Mouse (Mus musculus) ES-Bruce4 (cell line): ENCODE measurements at regions not wholly inside any gene's neighbourhood (a gene's known extent, or its start where the extent isn't known, plus 50 kb on each side); places are given as distances from the start of the nearest gene placed in this dataset.

Experiments used
- H3K27ac ChIP-seq: 2 replicates; pipeline ENCODE4 v1.5.1; 2012; ENCODE audit warnings: low read length, inconsistent platforms; ENCODE audit not compliant: insufficient read depth
- H3K27me3 ChIP-seq: 2 replicates; pipeline ENCODE4 v1.6.1; 2012; ENCODE audit warnings: mild to moderate bottlenecking, low read length, inconsistent platforms; ENCODE audit not compliant: control insufficient read depth, poor library complexity, insufficient read depth, severe bottlenecking
- H3K36me3 ChIP-seq: 2 replicates; pipeline ENCODE4 v1.6.1; 2012; ENCODE audit warnings: inconsistent platforms, mild to moderate bottlenecking, low read length, moderate library complexity; ENCODE audit not compliant: control insufficient read depth, poor library complexity, insufficient read depth, severe bottlenecking
- H3K4me1 ChIP-seq: one replicate; pipeline ENCODE4 v1.8.1; 2011; ENCODE audit warnings: low read length; ENCODE audit not compliant: control insufficient read depth, insufficient read depth
- H3K4me3 ChIP-seq: 2 replicates; pipeline ENCODE4 v1.5.1; 2011; ENCODE audit warnings: low read depth, mild to moderate bottlenecking, low read length
- H3K9ac ChIP-seq: 2 replicates; pipeline ENCODE4 v1.6.1; 2012; ENCODE audit warnings: low read depth, mild to moderate bottlenecking, inconsistent platforms; ENCODE audit not compliant: poor library complexity, severe bottlenecking
- H3K9me3 ChIP-seq: replicated peaks from 2 replicates; pipeline ENCODE4 v1.6.1; 2012; ENCODE audit warnings: mild to moderate bottlenecking, low read length, inconsistent platforms; ENCODE audit not compliant: control insufficient read depth, poor library complexity, insufficient read depth, severe bottlenecking
- CTCF ChIP-seq: IDR thresholded peaks from one replicate; pipeline ENCODE4 v1.8.1; 2011; ENCODE audit warnings: low read depth, low read length
- EP300 ChIP-seq: IDR thresholded peaks from 2 replicates; pipeline ENCODE4 v1.6.1; 2011; ENCODE audit warnings: low read depth, low read length; ENCODE audit not compliant: insufficient read depth
- POLR2A ChIP-seq: IDR thresholded peaks from one replicate; pipeline ENCODE4 v1.8.1; 2011; ENCODE audit warnings: low read length; ENCODE audit not compliant: insufficient read depth

- H3K9ac ChIP-seq, result no peak overlapping the region
- no peak overlapping the region for H3K27ac ChIP-seq
- H3K27me3 ChIP-seq, result no peaks in the 10 kb centered on the region
- H3K36me3 ChIP-seq, result no peaks in the 10 kb centered on the region
- no peak for TF ChIP-seq CTCF
- TF ChIP-seq EP300, result no peak
- no peak for TF ChIP-seq POLR2A
- H3K4me3 ChIP-seq, result no peak overlapping the region
- no peaks in the 10 kb centered on the region for H3K4me1 ChIP-seq
- no peaks in the 10 kb centered on the region for H3K9me3 ChIP-seq
These were observed 88.3 kb upstream of the Habp2 start for GRCm38 (mm10) chr19:56198474-56199236.

GRCm38 (mm10) chr19:56199401-56200150, 87.4 kb upstream of the Habp2 start:
- Histone ChIP-seq H3K4me3 (no peak overlapping the region), H3K27me3 (no peaks in the 10 kb centered on the region), H3K9ac (no peak overlapping the region), H3K4me1 (no peaks in the 10 kb centered on the region), H3K27ac (no peak overlapping the region), H3K9me3 (no peaks in the 10 kb centered on the region), H3K36me3 (no peaks in the 10 kb centered on the region)
- TF ChIP-seq POLR2A (no peak), CTCF (no peak), EP300 (no peak)

DNA sequence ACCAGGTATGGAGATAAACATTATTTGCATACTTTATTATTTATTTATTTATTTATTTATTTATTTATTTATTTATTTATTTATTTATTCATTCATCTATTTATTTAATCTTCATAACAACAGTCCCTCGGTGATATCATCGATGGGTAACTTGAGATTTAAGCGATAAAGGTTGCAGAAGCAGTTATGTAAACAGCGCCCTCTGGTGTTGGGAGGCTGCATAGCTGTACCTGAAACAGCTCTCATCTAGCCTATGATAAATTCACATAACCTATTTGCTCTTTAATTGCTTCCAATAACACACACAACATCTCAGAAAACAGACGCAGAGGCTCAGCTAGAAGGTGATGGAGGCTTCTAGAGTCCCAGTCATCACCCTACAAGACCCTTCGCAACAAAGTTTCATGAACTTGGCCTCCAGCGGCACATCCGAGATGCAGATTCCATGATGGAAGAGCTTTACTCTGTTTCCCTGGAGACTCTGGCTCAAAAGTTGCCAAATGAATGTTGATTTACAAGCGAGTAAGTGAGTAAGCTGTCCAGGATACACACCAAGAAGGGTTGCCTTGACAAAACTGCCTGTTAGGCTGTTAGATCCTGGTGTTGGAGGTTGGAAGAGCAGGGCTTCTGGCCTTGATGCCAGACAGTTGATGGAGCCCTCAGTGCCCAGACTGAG, 85.8 kb upstream of the Habp2 start:
- Histone ChIP-seq H3K36me3 (no peaks in the 10 kb centered on the region), H3K27me3 (no peaks in the 10 kb centered on the region), H3K9me3 (no peaks in the 10 kb centered on the region), H3K4me3 (no peak overlapping the region), H3K9ac (no peak overlapping the region), H3K27ac (no peak overlapping the region), H3K4me1 (no peaks in the 10 kb centered on the region)
- peak; percentile 36 for TF ChIP-seq CTCF
- no peak for TF ChIP-seq EP300
- no peak for TF ChIP-seq POLR2A

- no peaks in the 10 kb centered on the region for H3K9me3 ChIP-seq
- H3K27me3 ChIP-seq, result no peaks in the 10 kb centered on the region
- H3K27ac ChIP-seq, result no peak overlapping the region
- H3K4me3 ChIP-seq, result no peak overlapping the region
- TF ChIP-seq EP300, result no peak
- TF ChIP-seq CTCF, result peak; percentile 81
- no peak for TF ChIP-seq POLR2A
- no peaks in the 10 kb centered on the region for H3K4me1 ChIP-seq
- no peak overlapping the region for H3K9ac ChIP-seq
- no peaks in the 10 kb centered on the region for H3K36me3 ChIP-seq
These were observed 85.0 kb upstream of the Habp2 start for GRCm38 (mm10) chr19:56201738-56202480.

DNA sequence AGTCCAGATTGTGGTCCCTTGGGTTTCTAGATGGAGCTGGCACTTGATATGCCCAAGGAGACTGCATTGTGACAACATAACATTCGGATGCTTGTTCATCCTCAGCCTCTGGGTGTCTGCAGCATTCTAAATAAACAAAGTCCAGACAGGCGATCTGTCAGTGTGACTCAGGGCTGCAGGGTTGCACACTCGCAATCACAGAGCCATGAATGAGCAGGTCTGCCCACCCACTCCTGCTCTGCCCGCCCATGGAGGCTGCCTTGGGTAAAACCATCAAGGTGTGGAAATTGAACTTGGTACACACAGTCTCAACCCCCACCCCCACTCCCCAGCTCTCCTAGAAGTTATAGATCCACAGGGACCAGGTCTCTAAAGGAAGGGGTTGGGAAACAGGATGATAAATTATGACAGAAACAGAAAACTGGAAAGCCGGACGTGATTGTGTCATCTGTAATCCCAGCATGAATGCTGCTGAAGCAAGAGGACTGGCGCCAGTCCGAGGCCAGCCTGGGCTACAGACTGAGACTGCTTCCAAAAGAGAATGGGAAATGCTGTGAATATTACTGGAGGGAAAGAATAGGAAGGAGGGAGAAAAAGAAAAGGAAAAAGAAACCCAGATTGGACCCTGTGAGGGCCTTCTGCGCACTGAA, 84.3 kb upstream of the Habp2 start:
- no peaks in the 10 kb centered on the region for H3K4me1 ChIP-seq
- TF ChIP-seq CTCF, result no peak
- TF ChIP-seq EP300, result no peak
- TF ChIP-seq POLR2A, result no peak
- H3K9me3 ChIP-seq, result no peaks in the 10 kb centered on the region
- no peak overlapping the region for H3K27ac ChIP-seq
- no peaks in the 10 kb centered on the region for H3K36me3 ChIP-seq
- no peak overlapping the region for H3K4me3 ChIP-seq
- H3K9ac ChIP-seq, result no peak overlapping the region
- no peaks in the 10 kb centered on the region for H3K27me3 ChIP-seq
